Mouse (Mus musculus) spleen, embryonic (tissue): Measurements from ENCODE around the gene Unc79.

ENCODE experiments used
- CTCF ChIA-PET: fragments of 350-600 bp; sonication (Branson Sonifier 250); formaldehyde crosslinking; loops from one replicate; lab custom pipeline; 2022; lab: Charles Lee

Gene Unc79

GRCm38 (mm10) chr12:103041401-103041800 lies 92.7 kb downstream of the Unc79 start:
- CTCF ChIA-PET = no interaction called here

- CTCF ChIA-PET = no interaction called here
Observed at GRCm38 (mm10) chr12:103042711-103043110, 94.1 kb downstream of the Unc79 start.

- CTCF ChIA-PET = no interaction called here
Observed at GRCm38 (mm10) chr12:103044422-103044821, 95.8 kb downstream of the Unc79 start.

- CTCF ChIA-PET = no interaction called here
Observed at GRCm38 (mm10) chr12:103049865-103050264, 101.2 kb downstream of the Unc79 start.

GRCm38 (mm10) chr12:103059321-103060053 lies 110.8 kb downstream of the Unc79 start:
- CTCF ChIA-PET = no interaction called here

- CTCF ChIA-PET = no interaction called here
Observed at GRCm38 (mm10) chr12:103060791-103061190, 112.1 kb downstream of the Unc79 start.

- CTCF ChIA-PET = no interaction called here
Observed at GRCm38 (mm10) chr12:103062133-103062532, 113.5 kb downstream of the Unc79 start.

GRCm38 (mm10) chr12:103064944-103065343 lies 116.3 kb downstream of the Unc79 start:
- CTCF ChIA-PET = no interaction called here

GRCm38 (mm10) chr12:103068161-103068560 lies 119.5 kb downstream of the Unc79 start:
- CTCF ChIA-PET = interaction anchor here (0.6 kb wide), 1 partner anchor 473 kb away, joined by 17 read pairs; no protein-coding TSS in a partner anchor

- CTCF ChIA-PET = no interaction called here
Observed at GRCm38 (mm10) chr12:103069565-103069964, 120.9 kb downstream of the Unc79 start.

- CTCF ChIA-PET = no interaction called here
Observed at GRCm38 (mm10) chr12:103073953-103074352, 125.3 kb downstream of the Unc79 start.

GRCm38 (mm10) chr12:103078751-103079150 lies 130.1 kb downstream of the Unc79 start:
- CTCF ChIA-PET = no interaction called here

GRCm38 (mm10) chr12:103080055-103080454 lies 131.4 kb downstream of the Unc79 start:
- CTCF ChIA-PET = no interaction called here

GRCm38 (mm10) chr12:103091831-103092230 lies 143.2 kb downstream of the Unc79 start:
- CTCF ChIA-PET = no interaction called here

- CTCF ChIA-PET = no interaction called here
Observed at GRCm38 (mm10) chr12:103095160-103095559, 146.5 kb downstream of the Unc79 start.

GRCm38 (mm10) chr12:103099185-103099584 lies 150.5 kb downstream of the Unc79 start:
- CTCF ChIA-PET = no interaction called here

GRCm38 (mm10) chr12:103100088-103100487 lies 151.4 kb downstream of the Unc79 start:
- CTCF ChIA-PET = no interaction called here

- CTCF ChIA-PET = no interaction called here
Observed at GRCm38 (mm10) chr12:103103041-103103440, 154.4 kb downstream of the Unc79 start.

GRCm38 (mm10) chr12:103103601-103104000 lies 154.9 kb downstream of the Unc79 start:
- CTCF ChIA-PET = no interaction called here

- CTCF ChIA-PET = interaction anchor here (0.6 kb wide), 1 partner anchor 407 kb away, joined by 3 read pairs; no protein-coding TSS in a partner anchor
Observed at GRCm38 (mm10) chr12:103109301-103109700, 160.6 kb downstream of the Unc79 start.

GRCm38 (mm10) chr12:103116639-103117038 lies 168.0 kb downstream of the Unc79 start:
- CTCF ChIA-PET = no interaction called here

- CTCF ChIA-PET = interaction anchor here (0.6 kb wide), 2 partner anchors 31 to 1560 kb away, joined by 4 to 5 read pairs; no protein-coding TSS in a partner anchor
Observed at GRCm38 (mm10) chr12:103117517-103118193, 169.0 kb downstream of the Unc79 start.

GRCm38 (mm10) chr12:103121928-103122327 lies 173.3 kb downstream of the Unc79 start:
- CTCF ChIA-PET = no interaction called here
